Mouse (Mus musculus): Measurements from ENCODE around the gene Gm28490. TPM values are rescaled to one million over a fixed set of nuclear protein-coding genes. Genes with fewer than 3 reads are reported as not detected.

Gm28490 gene
- not detected in 2 replicates for polyA plus RNA-seq (2021; fragmentation: Nextera tagmentation)
- long read RNA-seq, experiment 1, result 0 reads
- long read RNA-seq, experiment 2, result 0 reads

DNA sequence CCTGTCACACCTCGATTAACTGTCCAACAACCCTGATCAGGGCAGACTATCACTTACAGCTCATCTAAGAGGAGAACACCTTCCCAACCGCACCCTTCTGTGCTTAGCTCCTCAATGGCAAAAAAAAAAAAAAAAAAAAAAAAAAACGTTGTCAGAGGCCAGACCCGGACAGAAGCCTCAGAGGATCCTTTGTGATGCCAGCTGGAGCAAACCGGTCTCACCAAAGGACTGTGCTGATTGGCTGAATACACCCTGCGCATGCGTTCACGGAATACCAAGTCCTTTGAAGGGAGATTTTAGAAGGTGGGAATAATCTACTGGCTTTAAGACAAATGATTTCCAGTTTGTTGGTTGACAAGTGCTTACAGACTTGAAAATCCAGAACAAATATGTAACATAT lies at the start of gene Gm28490:
Gene Gm28490 (minus strand): TSS at position 101 of the 400 bp plus-strand sequence.

